Mouse (Mus musculus) embryonic fibroblast, embryonic 13.5 days (primary cell): ENCODE data around the gene Ubr1. TPM values are rescaled to one million over a fixed set of nuclear protein-coding genes. Genes with fewer than 3 reads are reported as not detected.

Experiments
- H3K27ac ChIP-seq: 2 replicates; pipeline ENCODE4 v1.5.1; 2012; ENCODE audit warnings: low read length, control low read depth, inconsistent platforms; ENCODE audit not compliant: insufficient read depth
- H3K4me1 ChIP-seq: 2 replicates; pipeline ENCODE4 v1.6.1; 2011; ENCODE audit warnings: low read length; ENCODE audit not compliant: control insufficient read depth, insufficient read depth
- H3K4me3 ChIP-seq: 2 replicates; pipeline ENCODE4 v1.5.1; 2011; ENCODE audit warnings: mild to moderate bottlenecking, control low read depth, low read length; ENCODE audit not compliant: insufficient read depth
- CTCF ChIP-seq: IDR thresholded peaks from 2 replicates; pipeline ENCODE4 v1.5.1; 2011; ENCODE audit warnings: mild to moderate bottlenecking, control low read depth, low read length, moderate library complexity, borderline replicate concordance; ENCODE audit not compliant: insufficient read depth
- POLR2A ChIP-seq: IDR thresholded peaks from 2 replicates; pipeline ENCODE4 v1.6.1; 2011; ENCODE audit warnings: low read depth, mild to moderate bottlenecking, control low read depth, low read length, moderate library complexity
- polyA plus RNA-seq: library from polyadenylated mRNA; stranded (reverse); fragments of >200 nt; gene quantifications from 2 replicates; pipeline ENCODE4 v1.2.4, GENCODE M21; 2011; ENCODE audit warnings: low read depth; ENCODE audit not compliant: missing spikeins, insufficient read length

The Ubr1 gene
- polyA plus RNA-seq, 1 experiment = 25.4 TPM

- Histone ChIP-seq H3K4me3 (no peak overlapping the region), H3K27ac (no peak overlapping the region), H3K4me1 (peaks cover 5% of the 10 kb centered on the region; the same call in 1 of the 2 replicates)
- TF ChIP-seq POLR2A (no peak), CTCF (no peak)
Observed at GRCm38 (mm10) chr2:120959363-120959762, 11.2 kb downstream of the Ubr1 start.

- Histone ChIP-seq H3K4me1 (no peaks in the 10 kb centered on the region), H3K4me3 (no peak overlapping the region), H3K27ac (no peak overlapping the region)
- no peak for TF ChIP-seq POLR2A
- no peak for TF ChIP-seq CTCF
Observed at GRCm38 (mm10) chr2:120952176-120952938, 18.2 kb downstream of the Ubr1 start.

GRCm38 (mm10) chr2:120951208-120951607, 19.3 kb downstream of the Ubr1 start:
- Histone ChIP-seq H3K27ac (no peak overlapping the region), H3K4me3 (no peak overlapping the region), H3K4me1 (no peaks in the 10 kb centered on the region)
- TF ChIP-seq CTCF (no peak), POLR2A (no peak)

GRCm38 (mm10) chr2:120933038-120933437, 37.5 kb downstream of the Ubr1 start:
- no peak for TF ChIP-seq POLR2A
- no peak for TF ChIP-seq CTCF
- Histone ChIP-seq H3K4me3 (no peak overlapping the region), H3K27ac (no peak overlapping the region), H3K4me1 (no peaks in the 10 kb centered on the region)

- Histone ChIP-seq H3K4me1 (no peaks in the 10 kb centered on the region), H3K27ac (no peak overlapping the region), H3K4me3 (no peak overlapping the region)
- TF ChIP-seq CTCF = no peak
- TF ChIP-seq POLR2A = no peak
Observed at GRCm38 (mm10) chr2:120909556-120909955, 61.0 kb downstream of the Ubr1 start.

GRCm38 (mm10) chr2:120896361-120896760, 74.2 kb downstream of the Ubr1 start:
- TF ChIP-seq POLR2A (no peak), CTCF (no peak)
- H3K4me3 ChIP-seq = no peak overlapping the region
- H3K4me1 ChIP-seq = no peaks in the 10 kb centered on the region

GRCm38 (mm10) chr2:120887601-120888000, 82.9 kb downstream of the Ubr1 start:
- no peak for TF ChIP-seq CTCF
- TF ChIP-seq POLR2A = no peak
- no peak overlapping the region for H3K27ac ChIP-seq
- no peaks in the 10 kb centered on the region for H3K4me1 ChIP-seq
- no peak overlapping the region for H3K4me3 ChIP-seq

More at GRCm38 (mm10) chr2:120896361-120896760, 74.2 kb downstream of the Ubr1 start:
- H3K27ac ChIP-seq = no peak overlapping the region

- Histone ChIP-seq H3K4me3 (no peak overlapping the region), H3K4me1 (no peaks in the 10 kb centered on the region), H3K27ac (no peak overlapping the region)
- TF ChIP-seq CTCF (no peak), POLR2A (no peak)
Observed at GRCm38 (mm10) chr2:120873192-120873591, 97.3 kb downstream of the Ubr1 start.

GRCm38 (mm10) chr2:120871447-120872336, 98.8 kb downstream of the Ubr1 start:
- H3K4me1 ChIP-seq = no peaks in the 10 kb centered on the region
- no peak overlapping the region for H3K4me3 ChIP-seq
- H3K27ac ChIP-seq = no peak overlapping the region
- TF ChIP-seq CTCF (no peak), POLR2A (no peak)

- no peak overlapping the region for H3K27ac ChIP-seq
- no peaks in the 10 kb centered on the region for H3K4me1 ChIP-seq
- TF ChIP-seq POLR2A (no peak), CTCF (no peak)
- no peak overlapping the region for H3K4me3 ChIP-seq
Observed at GRCm38 (mm10) chr2:120867336-120867735, 103.2 kb downstream of the Ubr1 start.

GRCm38 (mm10) chr2:120866561-120866960, 104.0 kb downstream of the Ubr1 start:
- TF ChIP-seq POLR2A (no peak), CTCF (peak; percentile 32)
- no peaks in the 10 kb centered on the region for H3K4me1 ChIP-seq
- H3K4me3 ChIP-seq = no peak overlapping the region
- no peak overlapping the region for H3K27ac ChIP-seq
